Mouse (Mus musculus) mesoderm, embryonic 11.5 days (tissue): ENCODE measurements at regions not wholly inside any gene's neighbourhood (a gene's known extent, or its start where the extent isn't known, plus 50 kb on each side); places are given as distances from the start of the nearest gene placed in this dataset.
A peak's percentile ranks its signal among the peaks of the same experiment; 100 is the strongest.

Source experiments
- DNase-seq: peaks from one replicate; pipeline ENCODE4 v3.0.0-alpha.2; 2012; ENCODE audit warnings: low read depth, low spot score

GRCm38 (mm10) chr3:110366151-110366550, 115.4 kb upstream of the Prmt6 start:
- DNase-seq, result no peak

GRCm38 (mm10) chr3:110361900-110362299, 111.1 kb upstream of the Prmt6 start:
- DNase-seq, result no peak

- no peak for DNase-seq
Measured at GRCm38 (mm10) chr3:110356822-110357594, 106.2 kb upstream of the Prmt6 start.

- DNase-seq, result no peak
Measured at GRCm38 (mm10) chr3:110353654-110354053, 102.9 kb upstream of the Prmt6 start.

GRCm38 (mm10) chr3:110350075-110350474, 99.3 kb upstream of the Prmt6 start:
- no peak for DNase-seq

- no peak for DNase-seq
Measured at GRCm38 (mm10) chr3:110349446-110349845, 98.6 kb upstream of the Prmt6 start.

GRCm38 (mm10) chr3:110344846-110345245, 94.0 kb upstream of the Prmt6 start:
- peak; percentile 25 for DNase-seq

GRCm38 (mm10) chr3:110340067-110340466, 89.3 kb upstream of the Prmt6 start:
- no peak for DNase-seq

- no peak for DNase-seq
Measured at GRCm38 (mm10) chr3:110339026-110339606, 88.3 kb upstream of the Prmt6 start.

- DNase-seq, result no peak
Measured at GRCm38 (mm10) chr3:110329175-110329574, 78.4 kb upstream of the Prmt6 start.

- DNase-seq, result no peak
Measured at GRCm38 (mm10) chr3:110310270-110310669, 59.5 kb upstream of the Prmt6 start.

- no peak for DNase-seq
Measured at GRCm38 (mm10) chr3:110303166-110303565, 52.4 kb upstream of the Prmt6 start.
